Mouse (Mus musculus) activated CD4-positive, CD25-positive, alpha-beta regulatory T cell, adult 4 months (primary cell): Measurements from ENCODE around the gene Tiam1. TPM values are rescaled to one million over a fixed set of nuclear protein-coding genes. Genes with fewer than 3 reads are reported as not detected.

Source experiments
- ATAC-seq: one replicate; pipeline ENCODE4 v1.8.0; 2017
- polyA plus RNA-seq, 2 experiments: library from polyadenylated mRNA; unstranded; fragments of 100-300 nt; shearing (Covaris generic); gene quantifications; one replicate each; pipeline ENCODE4 v1.2.1; 2017

The Tiam1 gene
- polyA plus RNA-seq, 2 experiments from 2014 or later, result 49.7 to 53.9 TPM

DNA sequence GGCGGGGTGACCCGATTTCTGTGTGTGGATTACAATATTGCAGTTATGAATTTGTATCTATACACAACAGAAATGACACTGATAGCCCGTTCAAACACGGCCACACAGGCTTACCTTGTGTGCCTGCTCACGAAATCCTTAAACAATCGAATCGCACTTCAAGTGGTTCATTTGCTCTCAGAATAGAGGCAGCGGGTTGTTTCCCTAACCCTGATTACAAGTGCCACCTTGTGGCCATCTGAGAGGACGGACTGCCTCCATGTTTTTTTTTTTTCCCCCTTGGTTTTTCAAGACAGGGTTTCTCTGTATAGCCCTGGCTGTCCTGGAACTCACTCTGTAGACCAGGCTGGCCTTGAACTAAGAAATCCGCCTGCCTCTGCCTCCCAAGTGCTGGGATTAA, 312.4 kb downstream of the Tiam1 start:
- peak; percentile 22 for ATAC-seq

DNA sequence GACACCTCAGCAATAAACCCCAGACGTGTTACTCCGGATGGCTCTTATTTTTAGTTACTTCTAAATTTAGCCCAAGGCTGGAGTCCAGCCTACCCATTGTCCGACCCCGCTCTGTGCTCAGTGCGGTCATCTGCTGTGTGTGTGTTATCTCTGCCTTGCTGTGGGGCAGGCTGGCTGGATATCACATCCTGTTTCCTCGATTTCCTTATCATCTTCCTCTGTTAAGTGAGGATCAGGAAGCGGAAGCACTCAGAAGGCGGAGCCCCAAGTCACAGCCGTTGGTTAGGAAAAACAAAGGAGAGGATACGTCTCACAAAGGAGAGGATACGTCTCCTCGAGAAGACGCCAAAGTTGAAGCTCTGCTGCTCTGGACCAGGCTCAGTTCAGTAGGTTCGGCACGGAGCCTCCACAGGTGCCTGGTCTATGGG, 313.3 kb downstream of the Tiam1 start:
- ATAC-seq, result no peak

DNA sequence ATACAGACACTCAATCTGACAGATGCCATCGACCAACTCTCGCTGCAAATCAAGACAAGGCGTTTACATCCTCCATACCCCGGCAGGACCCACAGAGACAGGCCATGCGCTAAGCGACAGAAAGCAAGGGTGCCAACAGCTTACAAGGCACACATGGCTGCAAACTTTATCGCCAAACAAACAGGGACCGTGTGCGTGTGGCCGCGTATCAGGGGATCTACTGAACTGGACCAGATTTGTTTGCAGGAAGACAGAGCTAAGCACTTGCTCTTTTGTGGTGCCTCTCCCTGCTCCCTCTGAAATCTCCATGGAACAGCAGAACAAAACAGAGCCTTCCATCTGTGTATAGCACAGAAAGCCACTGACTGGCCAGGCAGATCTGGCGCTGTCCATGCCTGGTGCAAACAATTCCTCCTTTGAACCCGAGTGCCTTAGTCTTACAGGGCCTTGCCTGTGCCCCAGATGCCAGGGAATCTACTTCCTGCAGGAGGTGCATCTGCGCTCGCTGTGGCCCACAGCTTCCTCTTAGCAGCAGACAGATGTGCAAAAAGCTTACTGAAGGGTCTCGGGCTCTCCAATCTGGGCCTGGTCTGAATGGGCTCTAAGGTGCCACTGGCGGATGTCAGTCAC, 316.0 kb downstream of the Tiam1 start:
- ATAC-seq, result peak; percentile 6

DNA sequence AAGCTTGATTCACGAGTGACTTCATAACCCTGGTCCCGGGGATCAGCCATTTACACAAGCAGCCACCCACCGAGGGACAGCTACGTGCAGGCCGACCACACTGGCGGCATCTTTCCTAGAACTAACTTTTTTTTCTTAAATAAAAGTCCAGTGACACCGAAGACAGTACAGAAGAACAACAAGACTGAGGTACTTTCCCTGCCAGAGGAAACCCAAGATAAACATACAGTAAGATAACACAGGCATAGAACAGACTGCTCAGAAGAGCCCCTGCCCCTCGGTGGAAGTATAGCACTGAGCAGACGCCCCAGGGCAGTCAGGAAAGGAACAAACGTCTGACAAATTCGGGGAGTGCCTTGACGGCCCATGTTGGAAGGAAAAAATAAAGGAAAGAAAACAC, 317.7 kb downstream of the Tiam1 start:
- peak; percentile 80 for ATAC-seq

DNA sequence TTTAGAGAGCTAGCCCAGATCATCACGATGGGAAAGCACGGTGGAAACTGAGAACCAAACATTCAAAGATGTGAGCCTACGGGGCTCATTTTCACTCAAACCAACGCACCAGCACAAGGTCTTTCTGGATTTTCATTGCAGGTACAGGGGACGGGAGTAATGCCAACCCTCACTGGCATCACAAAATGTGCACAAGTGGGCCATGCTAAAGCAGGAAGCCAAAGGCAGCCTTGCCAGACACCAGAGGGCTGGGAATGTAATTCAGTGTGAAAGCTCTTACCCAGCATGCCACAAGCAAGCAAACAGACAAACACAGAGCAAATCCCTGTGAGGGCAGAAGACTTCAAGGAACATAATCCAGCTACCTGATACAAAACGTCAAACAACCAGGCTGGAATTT, 320.7 kb downstream of the Tiam1 start:
- no peak for ATAC-seq

DNA sequence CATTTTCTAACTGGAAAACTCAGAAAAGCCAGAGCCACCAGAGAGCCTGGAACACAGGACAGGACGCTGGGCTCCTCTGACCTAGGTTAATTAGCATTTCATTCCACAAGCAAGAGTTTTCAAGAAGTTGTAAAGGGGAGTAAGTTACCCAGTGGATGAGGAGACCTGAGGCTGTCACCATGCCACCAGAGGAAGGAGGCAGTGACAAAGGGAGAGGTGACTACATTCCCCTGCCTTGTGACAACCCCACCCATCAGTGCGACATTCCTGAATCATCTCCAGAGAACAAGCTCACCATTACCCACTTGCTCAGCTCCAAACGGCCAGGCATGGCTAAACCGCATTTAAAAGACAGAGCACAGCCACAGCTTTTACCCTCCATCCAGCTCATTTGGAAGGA, 324.9 kb downstream of the Tiam1 start:
- no peak for ATAC-seq

DNA sequence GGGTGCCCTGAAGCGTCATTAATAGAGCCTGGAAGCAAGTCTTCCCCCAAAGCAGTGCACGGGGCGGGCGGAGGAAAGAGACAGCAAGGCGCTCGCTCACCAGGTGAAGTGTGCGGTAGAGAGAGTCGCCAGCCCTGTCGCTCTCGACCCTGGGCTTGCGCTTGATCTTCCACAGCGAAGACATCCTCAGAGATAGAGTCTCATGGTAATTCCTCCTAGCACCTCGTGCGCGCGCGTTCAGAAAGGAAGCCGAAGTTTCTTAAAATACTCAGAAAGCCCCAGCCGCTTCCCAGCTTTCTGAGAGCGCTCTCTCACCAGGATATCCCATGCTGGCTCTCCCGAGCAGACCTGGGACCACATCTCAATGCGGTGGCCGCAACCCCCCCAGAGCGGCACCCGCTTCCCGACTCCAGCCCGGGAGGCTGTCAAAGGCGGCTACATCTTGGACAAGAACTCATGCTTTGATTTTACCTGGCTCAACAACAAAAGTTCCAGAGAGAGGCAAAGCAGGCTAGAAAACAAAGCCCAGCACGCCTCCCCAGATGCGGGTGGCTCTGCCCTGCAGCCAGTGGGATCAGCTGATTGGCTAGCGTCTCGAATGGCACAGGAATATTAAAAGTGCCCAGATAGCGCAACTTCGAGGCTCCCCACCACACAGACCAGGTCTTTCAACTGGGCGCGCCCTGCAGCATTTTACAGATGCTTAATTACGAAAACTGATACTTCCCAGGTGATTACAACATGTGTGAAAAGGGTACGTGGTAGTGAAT, 325.5 kb downstream of the Tiam1 start:
- ATAC-seq, result no peak

DNA sequence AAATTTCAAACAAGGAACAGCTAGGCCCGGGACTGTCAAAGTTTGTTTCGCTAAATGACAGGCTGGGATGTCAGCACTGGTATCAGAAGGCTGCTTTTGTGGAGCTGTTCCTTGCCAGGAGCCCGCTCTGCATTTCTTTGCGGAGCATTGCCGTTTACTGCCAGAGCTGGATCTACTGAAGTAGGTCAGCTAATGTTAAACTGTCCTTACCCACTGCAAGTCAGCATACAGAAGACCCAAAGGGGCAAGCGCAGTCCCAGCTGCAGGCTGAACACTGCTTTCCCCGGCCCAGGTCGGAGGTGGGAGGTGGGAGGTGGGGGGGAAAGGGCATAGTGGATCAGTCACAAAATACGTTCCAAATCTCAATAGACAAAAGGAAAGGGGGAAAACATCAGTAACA, 326.3 kb downstream of the Tiam1 start:
- ATAC-seq, result no peak

DNA sequence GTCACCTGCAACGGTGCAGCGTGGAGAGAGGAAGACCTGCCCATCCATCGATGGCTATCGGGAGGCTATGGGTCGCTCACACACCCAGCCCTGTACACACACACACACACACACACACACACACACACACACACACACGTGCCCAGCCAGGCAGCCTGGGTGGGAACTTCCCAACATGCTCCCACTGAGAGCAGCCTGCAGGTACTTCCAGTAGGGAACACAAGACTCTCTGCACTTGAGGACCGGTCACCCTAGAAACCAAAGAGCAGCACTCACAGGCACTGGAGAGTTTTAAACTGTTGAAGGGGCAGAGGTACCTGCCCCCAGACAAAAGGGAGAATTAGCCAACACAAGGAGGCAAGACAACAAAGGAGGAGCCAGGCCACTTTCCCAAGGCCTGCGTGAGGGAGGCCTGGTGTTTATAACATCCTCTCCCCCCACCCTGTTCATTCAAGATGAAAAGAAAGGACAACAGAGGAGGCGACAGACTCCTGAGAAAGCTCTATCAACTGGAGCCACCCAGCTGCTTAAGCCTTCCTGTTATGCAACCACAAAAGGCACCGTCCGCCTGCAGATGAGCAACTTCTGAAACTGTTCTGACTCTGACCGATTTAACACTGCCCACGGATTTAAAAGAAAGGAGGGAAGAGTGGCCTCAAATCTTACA, 326.9 kb downstream of the Tiam1 start:
- ATAC-seq, result peak; percentile 71

DNA sequence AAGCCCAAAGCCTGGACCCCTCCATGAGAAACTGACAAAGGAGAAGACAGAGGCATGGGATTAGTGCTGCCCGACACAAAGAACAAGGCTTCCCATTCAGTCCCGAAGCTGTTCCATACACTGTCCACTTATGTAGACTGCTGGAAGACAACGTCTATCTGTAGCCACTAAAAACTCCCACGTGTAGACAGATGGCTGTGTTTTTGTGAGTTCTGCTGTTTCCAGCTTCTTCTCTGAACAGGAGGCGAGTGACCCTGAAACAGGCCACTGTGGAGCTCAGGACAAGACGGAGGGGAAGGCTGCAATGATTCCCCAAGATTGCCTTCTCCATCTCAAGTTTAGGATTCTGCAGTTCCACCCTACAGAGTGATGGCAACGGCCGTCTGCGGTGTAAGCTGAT, 330.0 kb downstream of the Tiam1 start:
- no peak for ATAC-seq

DNA sequence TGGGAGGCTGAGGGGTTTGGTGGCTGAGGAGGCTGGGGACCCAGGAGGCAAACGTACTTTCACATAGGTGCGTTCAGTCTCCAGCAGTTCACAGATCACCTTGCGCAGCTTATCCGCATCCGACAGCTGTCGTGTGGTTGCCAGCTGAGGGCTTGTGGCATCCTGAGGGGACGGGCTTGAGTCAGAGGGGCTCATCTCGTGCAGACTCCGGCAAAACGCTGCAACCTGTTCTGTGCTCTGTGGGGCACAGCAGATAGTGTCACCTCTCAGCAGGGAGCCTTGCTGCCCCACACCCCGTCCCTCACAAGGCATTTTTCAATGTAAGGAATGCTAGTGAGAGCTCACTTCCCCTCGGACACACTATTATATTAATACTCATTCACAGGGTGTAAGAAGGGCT, 330.7 kb downstream of the Tiam1 start:
- no peak for ATAC-seq

DNA sequence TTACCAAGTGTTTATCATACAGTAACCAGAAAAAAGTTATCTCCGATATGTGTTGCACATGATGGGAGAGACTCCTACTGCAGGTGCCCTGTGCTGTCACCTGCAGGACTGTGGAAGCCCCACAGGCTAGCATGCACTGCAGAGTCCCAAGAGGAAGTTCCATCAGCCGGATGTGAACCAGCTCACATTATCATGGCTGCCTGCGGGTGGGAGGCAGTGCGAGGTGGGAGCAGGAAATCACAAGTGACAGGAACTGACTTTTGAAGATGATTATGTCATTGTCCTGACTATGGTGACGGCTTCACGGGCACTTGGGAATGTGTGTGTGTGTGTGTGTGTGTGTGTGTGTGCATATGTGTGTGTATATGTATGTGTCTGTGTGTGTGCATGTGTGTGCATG, 333.2 kb downstream of the Tiam1 start:
- no peak for ATAC-seq

DNA sequence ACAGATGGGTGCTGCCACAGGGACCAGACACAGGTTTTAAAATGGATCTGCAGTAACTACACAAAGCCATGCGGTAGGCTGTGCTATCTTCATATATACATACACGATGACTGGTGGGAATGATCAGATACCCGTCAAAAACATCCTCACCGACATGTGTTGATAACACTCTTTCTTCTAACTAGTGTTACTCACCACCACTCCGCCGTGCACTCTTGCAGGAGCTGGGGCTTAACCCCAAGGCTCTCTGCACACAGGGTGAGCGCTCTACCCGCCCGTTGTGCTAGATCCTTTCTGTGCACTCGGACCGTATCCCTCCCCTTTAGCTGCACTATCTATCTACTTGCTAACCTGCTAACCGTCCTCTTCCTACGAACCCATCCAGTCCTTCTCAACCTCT, 335.4 kb downstream of the Tiam1 start:
- no peak for ATAC-seq

DNA sequence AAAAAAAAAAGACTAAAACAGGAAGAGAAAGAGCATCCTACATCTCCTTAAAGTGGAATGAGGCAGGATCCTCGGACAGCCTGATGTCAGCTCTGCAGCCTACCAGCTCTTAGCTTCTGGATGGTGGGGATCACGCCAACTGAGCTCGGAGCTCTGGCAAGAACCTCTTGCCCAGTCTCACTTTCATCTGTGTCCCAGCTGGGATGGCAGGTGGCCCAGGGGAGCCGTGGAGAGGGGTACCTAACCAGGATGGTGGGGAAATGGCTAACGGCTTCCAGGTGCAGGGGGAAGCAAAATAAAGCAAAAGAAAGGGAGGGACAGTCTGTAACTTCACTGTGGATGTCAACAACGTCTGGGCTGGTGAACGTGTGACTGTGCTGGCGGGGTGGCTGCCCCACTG, 337.6 kb downstream of the Tiam1 start:
- ATAC-seq, result no peak

DNA sequence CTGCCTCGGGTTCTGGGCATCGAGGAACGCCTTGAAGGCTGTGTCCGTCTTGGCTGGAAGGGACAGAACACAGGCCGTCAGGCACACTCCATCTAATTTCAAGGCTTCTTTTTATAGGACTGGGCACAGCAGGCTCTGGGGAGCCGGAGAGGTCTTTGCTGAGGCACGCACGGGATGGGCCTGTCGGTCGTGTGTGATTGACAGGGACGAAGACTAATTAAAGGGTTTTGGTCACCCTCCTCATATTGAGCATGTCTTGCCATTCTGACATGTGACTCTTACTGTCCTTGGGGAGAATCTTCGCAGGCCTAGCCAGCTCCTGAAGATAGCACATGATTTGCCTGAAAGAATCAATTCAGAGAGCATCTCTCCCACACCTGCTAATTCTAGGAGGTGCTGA, 338.4 kb downstream of the Tiam1 start:
- no peak for ATAC-seq

DNA sequence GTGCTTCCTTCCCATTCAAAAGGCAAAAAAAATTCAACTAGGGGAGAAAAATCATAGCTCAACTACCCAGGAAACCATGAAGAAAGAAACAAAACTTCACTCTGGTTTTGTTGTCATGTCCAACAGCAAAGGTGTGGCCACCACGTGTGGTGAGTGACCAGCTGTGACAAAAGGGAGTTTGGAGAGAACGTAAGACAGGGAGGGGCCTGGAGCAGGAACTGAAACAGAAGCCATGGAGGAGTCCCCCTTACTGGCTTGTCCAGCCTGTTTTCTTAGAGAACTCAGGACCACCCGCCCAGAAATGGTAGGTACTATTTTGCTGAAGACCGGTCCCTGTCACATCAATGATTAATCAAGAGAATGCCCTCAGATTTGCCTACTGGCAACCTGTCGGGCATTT, 342.1 kb downstream of the Tiam1 start:
- ATAC-seq, result no peak

DNA sequence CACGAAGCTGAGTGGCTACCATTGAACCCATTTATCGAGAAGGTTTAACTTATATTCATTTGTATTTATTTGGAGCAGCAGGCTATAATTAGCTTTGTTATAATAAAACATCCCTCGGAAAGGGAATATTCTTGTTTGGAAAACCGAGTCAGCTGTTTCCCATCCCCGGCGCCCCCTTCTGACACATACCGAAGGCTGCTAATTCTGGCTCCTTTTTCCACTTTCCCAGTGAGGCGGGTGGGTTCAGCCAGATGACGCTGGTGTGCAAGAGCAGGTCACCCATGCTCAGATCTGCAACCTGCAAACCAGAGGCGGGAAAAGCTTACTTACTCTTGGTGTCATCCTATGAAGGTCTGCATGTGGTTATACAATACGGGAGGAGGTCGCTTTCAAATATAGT, 343.8 kb downstream of the Tiam1 start:
- ATAC-seq, result no peak

DNA sequence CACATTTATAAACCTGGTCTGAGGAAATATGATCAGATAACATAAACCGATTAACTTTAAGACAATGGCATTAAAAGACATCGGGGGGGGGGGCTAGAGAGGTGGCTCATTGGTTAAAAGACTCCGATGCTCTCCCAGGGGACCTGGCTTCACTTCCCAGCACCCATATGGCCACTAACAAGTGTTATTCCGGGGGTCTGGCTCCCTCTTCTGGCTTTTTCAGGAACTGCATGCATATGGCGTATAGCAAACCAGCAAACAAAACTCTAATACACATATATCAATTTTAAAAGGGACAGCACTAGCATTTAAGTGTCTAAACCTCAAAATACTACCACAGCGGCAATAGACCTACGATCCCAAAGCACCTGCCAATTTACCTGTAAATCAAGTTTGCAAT, 347.0 kb downstream of the Tiam1 start:
- ATAC-seq, result peak; percentile 17

DNA sequence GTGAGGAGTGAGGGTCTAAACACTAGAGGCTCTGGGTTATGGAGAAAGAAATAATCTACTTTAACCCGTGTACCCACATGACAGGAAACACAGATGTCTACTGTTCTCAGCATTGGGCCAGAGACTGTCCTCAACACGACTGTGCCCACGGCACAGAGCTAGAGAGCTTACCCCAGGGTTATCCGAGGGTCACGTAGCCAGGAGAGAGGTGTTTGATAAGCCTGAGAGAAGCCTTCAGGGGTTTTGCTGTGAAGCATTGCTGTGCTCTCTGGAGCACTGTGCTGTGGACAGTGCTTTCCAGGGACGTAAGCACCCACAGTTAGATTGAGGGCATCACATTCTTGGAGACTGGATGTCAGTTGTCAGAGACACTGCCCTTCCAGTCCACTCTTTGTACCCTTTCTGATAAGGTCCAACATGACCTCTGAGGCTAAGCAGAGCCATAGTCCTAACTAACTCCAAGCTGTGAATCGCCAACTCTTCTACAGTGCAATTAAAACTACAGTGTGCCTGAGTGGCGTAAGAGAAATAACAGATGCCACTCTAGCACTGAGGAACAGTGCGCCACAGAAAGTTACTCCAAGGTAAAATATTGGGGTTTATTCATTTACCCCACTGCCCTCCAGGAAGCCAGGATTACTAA, 353.7 kb downstream of the Tiam1 start:
- ATAC-seq, result no peak

DNA sequence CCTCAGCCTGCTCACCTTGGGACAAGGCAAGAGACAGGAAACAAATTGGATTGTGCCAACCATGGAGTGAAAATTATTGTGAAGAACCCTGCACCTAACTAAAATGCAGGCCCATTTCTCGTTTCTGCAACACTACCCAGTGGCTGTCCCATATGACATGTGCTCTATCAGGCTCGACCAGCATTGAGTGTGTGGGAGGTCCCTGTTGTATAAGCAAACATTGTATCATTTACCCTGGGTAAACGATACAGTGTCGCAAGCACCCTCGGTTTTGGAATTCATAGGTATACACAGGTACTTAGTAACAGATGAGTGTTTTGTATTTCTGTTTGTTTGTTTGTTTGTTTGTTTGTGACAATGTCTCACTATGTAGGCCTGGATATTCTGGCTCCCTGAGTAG, 357.8 kb downstream of the Tiam1 start:
- ATAC-seq, result no peak

DNA sequence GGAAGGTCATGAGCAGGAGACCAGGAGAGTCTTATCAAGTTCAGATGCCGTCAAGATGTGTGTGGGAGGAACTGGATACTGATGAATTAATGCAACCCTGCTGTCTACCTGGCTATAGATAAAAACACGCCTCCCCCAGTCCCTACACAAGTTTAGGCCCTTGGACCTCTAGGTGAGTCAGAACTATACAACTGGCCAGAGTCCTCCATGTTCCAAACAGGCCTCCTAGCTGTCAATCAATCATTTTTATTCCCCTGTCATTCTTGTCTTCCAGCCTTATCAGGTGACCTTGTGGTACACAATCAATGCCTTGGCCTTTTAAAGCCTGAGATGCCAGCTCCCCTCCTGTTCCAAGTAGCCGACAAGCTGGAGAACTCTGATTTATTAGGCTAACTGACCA, 363.9 kb downstream of the Tiam1 start:
- ATAC-seq, result no peak

DNA sequence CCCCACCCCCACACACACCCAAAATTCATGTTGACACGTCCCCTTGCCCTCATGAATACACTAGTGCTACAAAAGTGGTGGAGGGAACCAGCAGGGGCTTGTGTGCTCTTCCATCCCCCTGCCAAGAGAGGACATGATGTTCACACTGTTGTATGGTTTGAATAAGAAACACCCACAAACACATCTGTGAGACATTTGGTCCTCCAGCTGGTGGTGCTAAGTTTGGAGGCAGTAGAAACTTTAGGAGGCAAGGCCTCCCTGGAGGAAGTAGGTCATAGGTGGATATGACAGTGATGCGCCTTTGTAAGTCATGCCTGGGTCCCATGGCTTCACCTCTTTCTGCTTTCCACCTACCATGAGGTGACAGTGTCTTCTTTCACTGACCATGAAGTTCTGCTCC, 366.1 kb downstream of the Tiam1 start:
- ATAC-seq, result no peak

DNA sequence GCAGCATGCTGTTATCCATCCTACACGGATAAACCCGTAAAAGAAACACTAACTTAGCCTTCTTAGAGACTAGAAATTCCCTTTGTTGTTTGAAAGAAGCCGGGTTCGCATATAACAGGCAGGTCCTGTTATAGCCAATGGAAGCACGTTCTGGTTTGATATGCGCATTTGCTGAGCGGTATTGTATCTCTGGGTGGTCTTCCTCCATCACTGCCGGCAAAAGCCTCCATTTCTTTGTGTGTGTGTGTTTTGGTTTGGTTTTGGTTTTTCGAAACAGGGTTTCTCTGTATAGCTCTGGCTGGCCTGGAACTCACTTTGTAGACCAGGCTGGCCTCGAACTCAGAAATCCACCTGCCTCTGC, 369.0 kb downstream of the Tiam1 start:
- no peak for ATAC-seq
